Mouse (Mus musculus) intestine, postnatal 0 days (tissue): ENCODE results near the gene Upk3b. TPM values are rescaled to one million over a fixed set of nuclear protein-coding genes. Genes with fewer than 3 reads are reported as not detected.
A peak's percentile ranks its signal among the peaks of the same experiment; 100 is the strongest.

ENCODE experiments used
- ATAC-seq: fragments of 200-750 bp; cut with Nextera tagmentation; 2 replicates; pipeline ENCODE4 v1.8.0; 2017; ENCODE audit warnings: mild to moderate bottlenecking, moderate TSS enrichment, moderate library complexity
- H3K27ac ChIP-seq: fragments of 300-500 bp; sonication (generic); 2 replicates; pipeline ENCODE4 v1.5.1; 2014; ENCODE audit warnings: mild to moderate bottlenecking, low read depth, low read length, moderate library complexity
- H3K27me3 ChIP-seq: fragments of 300-500 bp; sonication (generic); replicated peaks from 2 replicates; pipeline ENCODE4 v1.6.1; 2014; ENCODE audit warnings: low read length, mixed read lengths; ENCODE audit not compliant: control insufficient read depth, insufficient read depth
- H3K36me3 ChIP-seq: fragments of 300-500 bp; sonication (generic); 2 replicates; pipeline ENCODE4 v1.6.1; 2014; ENCODE audit warnings: mild to moderate bottlenecking, moderate library complexity; ENCODE audit not compliant: control insufficient read depth, insufficient read depth
- H3K4me1 ChIP-seq: fragments of 300-500 bp; sonication (generic); replicated peaks from 2 replicates; pipeline ENCODE4 v1.6.1; 2014; ENCODE audit warnings: antibody characterized with exemption, low read length, mixed read lengths; ENCODE audit not compliant: control insufficient read depth, insufficient read depth
- H3K4me2 ChIP-seq: fragments of 300-500 bp; sonication (generic); replicated peaks from 2 replicates; pipeline ENCODE4 v1.6.1; 2014; ENCODE audit warnings: low read depth, mild to moderate bottlenecking, moderate library complexity
- H3K4me3 ChIP-seq: fragments of 300-500 bp; sonication (generic); 2 replicates; pipeline ENCODE4 v1.5.1; 2014; ENCODE audit warnings: low read depth, low read length
- H3K9ac ChIP-seq: fragments of 300-500 bp; sonication (generic); 2 replicates; pipeline ENCODE4 v1.6.1; 2014; ENCODE audit warnings: mild to moderate bottlenecking, low read depth, low read length
- H3K9me3 ChIP-seq: fragments of 300-500 bp; sonication (generic); 2 replicates; pipeline ENCODE4 v1.6.1; 2016; ENCODE audit warnings: mixed run types; ENCODE audit not compliant: control insufficient read depth
- CTCF ChIP-seq: sonication (generic); IDR thresholded peaks from 2 replicates; pipeline ENCODE4 v1.5.1; 2016; ENCODE audit warnings: low read depth, mild to moderate bottlenecking, control low read depth, antibody characterized with exemption, moderate library complexity
- WGBS: fragments of 180-500 bp; shearing (Covaris S2); extraction: QIAGEN DNeasy Blood & Tissue Kit; methylation state at CpG from one replicate; pipeline ENCODE4 v1.1.7; 2014; 5-methylcytosine and 5-hydroxymethylcytosine counted together
- polyA plus RNA-seq: library from polyadenylated mRNA; unstranded; fragments of >200 nt; fragmentation: Nextera tagmentation; extraction: Ambion mirVana; gene quantifications from 2 replicates; pipeline ENCODE4 v1.2.1, GENCODE M21; 2015

Gene Upk3b
- polyA plus RNA-seq, 1 experiment from 2014 or later, result 18.3 TPM

GRCm38 (mm10) chr5:136026859-136027258 lies 11.4 kb upstream of the Upk3b start:
- peaks cover 49% of the 10 kb centered on the region for H3K36me3 ChIP-seq
- ATAC-seq, result no peak

GRCm38 (mm10) chr5:136027612-136028311 lies 10.5 kb upstream of the Upk3b start:
- 89% methylated on average over 11 of the region's 11 CpGs for WGBS
- no peak overlapping the region for H3K4me2 ChIP-seq
- H3K36me3 ChIP-seq, result peaks cover 57% of the 10 kb centered on the region
- no peak for ATAC-seq
- TF ChIP-seq CTCF, result peak; percentile 39
- H3K4me1 ChIP-seq, result no peaks in the 10 kb centered on the region
- H3K4me3 ChIP-seq, result no peak overlapping the region
- H3K27ac ChIP-seq, result no peak overlapping the region
- H3K9me3 ChIP-seq, result no peaks in the 10 kb centered on the region
- no peaks in the 10 kb centered on the region for H3K27me3 ChIP-seq
- H3K9ac ChIP-seq, result no peak overlapping the region

More at GRCm38 (mm10) chr5:136026859-136027258, 11.4 kb upstream of the Upk3b start:
- WGBS, result 88% methylated on average over 9 of the region's 9 CpGs
- no peak overlapping the region for H3K27ac ChIP-seq
- no peaks in the 10 kb centered on the region for H3K27me3 ChIP-seq
- TF ChIP-seq CTCF, result no peak
- H3K9me3 ChIP-seq, result no peaks in the 10 kb centered on the region
- no peak overlapping the region for H3K9ac ChIP-seq
- H3K4me2 ChIP-seq, result no peak overlapping the region
- no peak overlapping the region for H3K4me3 ChIP-seq
- no peaks in the 10 kb centered on the region for H3K4me1 ChIP-seq

DNA sequence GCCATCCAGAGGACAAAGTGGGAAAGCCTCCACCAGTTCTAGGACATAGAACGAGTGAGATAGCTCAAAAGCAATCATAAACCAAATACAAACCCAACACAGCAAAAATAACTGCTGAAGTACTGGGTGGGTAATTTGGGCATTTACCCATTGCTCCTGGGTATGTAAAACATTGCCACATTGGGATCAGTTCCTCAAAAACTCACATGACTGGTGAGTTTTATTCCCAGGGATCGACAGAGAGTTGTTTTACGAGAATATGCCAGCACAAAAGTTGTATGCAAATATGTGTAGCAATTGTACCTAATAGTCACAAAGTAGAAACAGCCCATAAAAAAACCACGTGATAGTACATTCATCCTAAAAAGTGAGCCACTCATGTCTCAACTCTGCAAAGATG lies 3.4 kb upstream of the Upk3b start:
- peaks cover 28% of the 10 kb centered on the region; the same call in 1 of the 2 replicates for H3K36me3 ChIP-seq
- 0 out of 2 replicates have a peak, but pooled peaks cover 8% of the 10 kb centered on the region for H3K4me1 ChIP-seq
- no peak overlapping the region for H3K4me2 ChIP-seq
- no peaks in the 10 kb centered on the region for H3K27me3 ChIP-seq
- no peak for ATAC-seq
- H3K9ac ChIP-seq, result no peak overlapping the region
- no peaks in the 10 kb centered on the region for H3K9me3 ChIP-seq
- H3K27ac ChIP-seq, result no peak overlapping the region
- no peak overlapping the region for H3K4me3 ChIP-seq
- TF ChIP-seq CTCF, result no peak
- WGBS, result 71% methylated on average over 4 of the region's 4 CpGs

DNA sequence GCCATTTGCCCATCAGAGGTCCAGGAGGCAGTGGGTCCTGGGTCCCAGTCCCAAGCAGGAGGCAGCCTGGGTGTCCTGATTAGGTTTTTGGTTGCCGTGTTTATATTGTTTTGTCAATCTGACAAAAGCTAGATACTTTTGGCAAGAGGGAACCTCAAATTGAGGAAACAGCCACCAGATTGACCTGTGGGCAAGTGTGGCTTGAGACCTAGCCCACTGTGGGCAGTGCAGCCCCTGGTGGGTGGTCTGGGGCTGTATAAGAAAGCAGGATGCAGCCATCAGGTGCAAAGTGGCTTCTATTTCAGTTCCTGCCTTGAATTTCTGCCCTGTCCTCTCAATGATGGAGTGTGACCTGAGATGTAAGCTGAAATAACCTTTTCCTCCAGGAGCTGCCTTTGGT lies 3.0 kb upstream of the Upk3b start:
- Histone ChIP-seq H3K4me3 (no peak overlapping the region), H3K27ac (no peak overlapping the region), H3K9ac (no peak overlapping the region), H3K36me3 (peaks cover 23% of the 10 kb centered on the region; the same call in 1 of the 2 replicates), H3K27me3 (no peaks in the 10 kb centered on the region), H3K9me3 (no peaks in the 10 kb centered on the region), H3K4me2 (no peak overlapping the region), H3K4me1 (0 out of 2 replicates have a peak, but pooled peaks cover 8% of the 10 kb centered on the region)
- 77% methylated on average over 1 of the region's 1 CpGs for WGBS
- no peak for ATAC-seq
- TF ChIP-seq CTCF, result no peak

DNA sequence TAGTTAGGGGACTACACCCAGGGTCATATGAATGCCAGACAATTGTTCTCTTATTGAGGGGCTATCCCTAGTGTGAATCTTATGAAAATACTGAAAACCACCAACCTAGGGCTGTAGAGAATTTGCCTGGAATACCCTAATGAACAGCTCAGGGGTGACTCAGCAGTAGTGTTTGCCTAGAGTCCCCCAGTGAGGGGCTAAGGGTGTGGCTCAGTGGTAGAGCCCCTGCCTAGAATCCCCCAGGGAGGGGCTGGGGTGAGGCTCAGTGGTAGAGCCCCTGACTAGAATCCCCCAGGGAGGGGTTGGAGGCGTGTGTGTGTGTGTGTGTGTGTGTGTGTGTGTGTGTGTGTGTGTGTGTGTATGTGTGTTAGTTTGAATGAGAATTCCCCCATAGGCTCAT lies 1.6 kb upstream of the Upk3b start:
- Histone ChIP-seq H3K4me3 (no peak overlapping the region), H3K27me3 (no peaks in the 10 kb centered on the region), H3K36me3 (peaks cover 10% of the 10 kb centered on the region; the same call in 1 of the 2 replicates), H3K9me3 (no peaks in the 10 kb centered on the region), H3K27ac (no peak overlapping the region), H3K4me2 (no peak overlapping the region), H3K9ac (no peak overlapping the region), H3K4me1 (0 out of 2 replicates have a peak, but pooled peaks cover 8% of the 10 kb centered on the region)
- ATAC-seq, result no peak
- TF ChIP-seq CTCF, result no peak
- 100% methylated on average over 1 of the region's 1 CpGs for WGBS

- 25% methylated on average over 5 of the region's 5 CpGs for WGBS
- H3K4me1 ChIP-seq, result 0 out of 2 replicates have a peak, but pooled peaks cover 8% of the 10 kb centered on the region
- H3K4me2 ChIP-seq, result peak overlapping the region; percentile 45
- no peak for ATAC-seq
- no peak overlapping the region for H3K4me3 ChIP-seq
- H3K36me3 ChIP-seq, result no peaks in the 10 kb centered on the region
- no peak overlapping the region for H3K27ac ChIP-seq
- no peaks in the 10 kb centered on the region for H3K9me3 ChIP-seq
- H3K27me3 ChIP-seq, result no peaks in the 10 kb centered on the region
- no peak for TF ChIP-seq CTCF
- no peak overlapping the region for H3K9ac ChIP-seq
These were observed 1.9 kb downstream of the Upk3b start for GRCm38 (mm10) chr5:136040210-136040609.
